Mouse (Mus musculus) G1E (cell line): ENCODE results near the gene Galntl5. TPM values are rescaled to one million over a fixed set of nuclear protein-coding genes. Genes with fewer than 3 reads are reported as not detected.
"Not testable (repeated sequence)": the region's sequence is repeated elsewhere in the genome, so short reads cannot be mapped to it uniquely, and the experiment has no call there.

Source experiments
- ATAC-seq: 2 replicates; pipeline ENCODE4 v1.8.0; 2016; ENCODE audit warnings: mild to moderate bottlenecking; ENCODE audit not compliant: insufficient number of reproducible peaks, poor library complexity, low FRiP score, severe bottlenecking; ENCODE audit errors: extremely low read depth
- DNase-seq: peaks from one replicate; pipeline ENCODE4 v3.0.0; 2012; ENCODE audit warnings: low spot score
- H3K27me3 ChIP-seq: 2 replicates; pipeline ENCODE4 v1.6.1; 2012; ENCODE audit warnings: mild to moderate bottlenecking, low read length, inconsistent platforms; ENCODE audit not compliant: insufficient read depth
- H3K36me3 ChIP-seq: replicated peaks from 2 replicates; pipeline ENCODE3; 2012; ENCODE audit warnings: mild to moderate bottlenecking, inconsistent platforms
- H3K4me1 ChIP-seq: 2 replicates; pipeline ENCODE4 v1.6.1; 2012; ENCODE audit warnings: low read depth, low read length, inconsistent platforms, mixed read lengths; ENCODE audit not compliant: insufficient read depth
- H3K4me3 ChIP-seq: 2 replicates; pipeline ENCODE4 v1.5.1; 2012; ENCODE audit warnings: low read depth, mild to moderate bottlenecking, inconsistent platforms, low read length, moderate library complexity, mixed read lengths
- H3K9me3 ChIP-seq: replicated peaks from 2 replicates; pipeline ENCODE4 v1.6.1; 2012; ENCODE audit warnings: inconsistent platforms
- CTCF ChIP-seq: IDR thresholded peaks from 2 replicates; pipeline ENCODE4 v1.5.1; 2012; ENCODE audit warnings: low read depth, low read length, inconsistent platforms, mixed read lengths
- GATA1 ChIP-seq: IDR thresholded peaks from 2 replicates; pipeline ENCODE4 v1.6.1; 2012; ENCODE audit warnings: borderline replicate concordance, low read length, inconsistent platforms, mixed read lengths
- GATA2 ChIP-seq: IDR thresholded peaks from 2 replicates; pipeline ENCODE4 v1.6.1; 2012; ENCODE audit warnings: low read depth, low read length, inconsistent platforms, borderline replicate concordance
- POLR2AphosphoS5 ChIP-seq: IDR thresholded peaks from 2 replicates; pipeline ENCODE4 v1.6.1; 2012; ENCODE audit warnings: low read depth, low read length, inconsistent platforms; ENCODE audit not compliant: insufficient replicate concordance
- TAL1 ChIP-seq: conservative IDR thresholded peaks from 2 replicates; pipeline ENCODE4 v1.6.1; 2012; ENCODE audit warnings: low read depth, low read length, inconsistent platforms, mixed read lengths
- polyA plus RNA-seq: library from polyadenylated mRNA; stranded (reverse); fragments of >175 nt; gene quantifications from 2 replicates; pipeline ENCODE4 v1.2.3, GENCODE M21; 2012
- total RNA-seq, 2 experiments: library from RNA; stranded (forward) in 1 of 2; stranded (reverse) in 1 of 2; fragments of 200-1000 nt in 1 of 2; fragments of >200 nt in 1 of 2; fragmentation: Nextera tagmentation in 1 of 2; gene quantifications; 2 replicates each; pipeline ENCODE4 v1.2.3; 2014 to 2017

Gene Galntl5
- total and polyA plus RNA-seq, 3 experiments, result not detected

DNA sequence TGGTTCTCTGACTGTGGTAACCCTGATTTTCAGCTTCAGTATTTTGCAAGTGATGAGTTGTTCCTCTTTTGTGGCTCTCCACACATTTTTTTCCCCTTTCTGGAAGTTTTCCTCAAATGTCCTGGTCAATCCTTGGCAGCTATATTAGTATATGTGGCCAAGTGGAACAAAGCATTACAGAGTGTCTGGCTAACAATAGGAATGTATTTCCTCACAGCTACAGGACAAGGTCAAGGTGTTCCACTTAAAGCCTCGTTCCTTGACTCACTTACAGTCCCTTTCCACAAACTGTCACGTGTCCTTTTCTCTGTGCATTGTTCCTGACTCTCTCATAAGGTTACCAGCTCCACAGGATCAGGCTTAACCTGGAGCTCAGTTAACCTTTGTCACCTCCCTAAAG is 3.3 kb downstream of the Galntl5 start:
- H3K4me3 ChIP-seq, result no peak overlapping the region
- ATAC-seq, result no peak
- no peaks in the 10 kb centered on the region for H3K27me3 ChIP-seq
- H3K9me3 ChIP-seq, result no peaks in the 10 kb centered on the region
- no peak for DNase-seq
- TF ChIP-seq TAL1 (no peak), POLR2AphosphoS5 (no peak), GATA1 (no peak), GATA2 (no peak), CTCF (no peak)
- H3K36me3 ChIP-seq, result no peaks in the 10 kb centered on the region
- H3K4me1 ChIP-seq, result no peaks in the 10 kb centered on the region

DNA sequence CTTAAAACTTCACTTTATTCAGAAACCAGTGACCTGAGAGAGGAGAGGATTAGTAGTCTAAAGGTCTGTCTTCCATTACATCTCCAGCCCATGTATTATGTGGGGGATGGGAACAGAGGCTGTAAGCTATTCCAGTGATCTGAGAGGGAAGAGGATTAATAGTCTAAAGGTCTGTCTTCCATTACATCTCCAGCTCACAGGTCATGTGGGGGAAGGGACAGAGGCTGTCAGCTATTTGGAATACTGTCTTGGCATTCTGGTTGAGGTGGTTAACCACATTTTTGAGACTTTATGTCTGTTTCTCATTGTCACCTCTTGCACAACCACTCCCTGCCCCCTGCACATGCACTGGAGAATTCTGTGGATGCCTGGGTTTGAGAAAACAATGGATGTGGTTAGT is 6.5 kb downstream of the Galntl5 start:
- TF ChIP-seq CTCF (no peak), GATA1 (no peak), GATA2 (no peak), POLR2AphosphoS5 (no peak), TAL1 (no peak)
- ATAC-seq, result no peak
- Histone ChIP-seq H3K9me3 (no peaks in the 10 kb centered on the region), H3K36me3 (no peaks in the 10 kb centered on the region), H3K27me3 (no peaks in the 10 kb centered on the region), H3K4me3 (no peak overlapping the region), H3K4me1 (no peaks in the 10 kb centered on the region)
- DNase-seq, result no peak

DNA sequence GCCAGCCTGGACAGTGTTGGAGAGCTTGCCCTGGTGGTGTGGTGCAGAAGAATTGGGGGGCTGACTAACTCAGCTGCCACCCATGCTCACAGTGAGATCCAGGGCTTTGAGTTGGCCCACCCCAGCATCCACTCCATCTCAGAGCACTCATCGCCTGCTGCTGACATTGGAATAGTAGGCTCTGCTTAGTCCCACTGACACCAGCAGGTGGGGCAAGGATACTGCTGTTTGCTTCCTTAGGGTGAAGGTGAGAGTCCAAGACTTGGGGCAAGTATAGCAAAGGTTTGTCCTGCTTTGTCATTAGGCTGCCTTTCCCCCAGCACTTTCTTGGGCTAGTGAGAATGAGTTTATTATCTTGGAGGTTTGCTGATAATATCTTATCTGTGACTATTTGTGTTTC is 7.5 kb downstream of the Galntl5 start:
- Histone ChIP-seq H3K9me3 (no peaks in the 10 kb centered on the region), H3K4me1 (no peaks in the 10 kb centered on the region), H3K4me3 (no peak overlapping the region), H3K27me3 (no peaks in the 10 kb centered on the region), H3K36me3 (no peaks in the 10 kb centered on the region)
- DNase-seq (no peak), ATAC-seq (no peak)
- TF ChIP-seq GATA1, result no peak
- TF ChIP-seq POLR2AphosphoS5, result no peak
- no peak for TF ChIP-seq TAL1
- TF ChIP-seq CTCF, result no peak
- no peak for TF ChIP-seq GATA2

DNA sequence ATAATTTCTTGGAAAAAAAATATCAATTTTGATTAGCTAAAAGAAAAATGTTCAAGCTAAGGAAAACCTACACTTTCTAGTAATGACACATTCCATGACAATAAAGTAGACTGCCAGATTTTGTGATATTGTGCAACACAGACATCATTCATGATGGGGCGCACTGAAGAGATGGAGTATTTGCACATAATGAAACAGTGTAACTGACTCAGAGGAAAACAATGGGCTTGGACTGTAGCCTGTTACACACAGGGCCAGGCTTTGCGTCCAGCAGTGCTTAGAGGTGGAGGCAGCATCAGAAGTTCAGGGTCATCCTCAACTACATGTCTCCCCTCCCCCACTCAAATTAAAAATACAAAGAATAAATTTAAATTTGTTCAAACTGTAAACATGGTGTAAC is 9.3 kb downstream of the Galntl5 start:
- no peak for DNase-seq

DNA sequence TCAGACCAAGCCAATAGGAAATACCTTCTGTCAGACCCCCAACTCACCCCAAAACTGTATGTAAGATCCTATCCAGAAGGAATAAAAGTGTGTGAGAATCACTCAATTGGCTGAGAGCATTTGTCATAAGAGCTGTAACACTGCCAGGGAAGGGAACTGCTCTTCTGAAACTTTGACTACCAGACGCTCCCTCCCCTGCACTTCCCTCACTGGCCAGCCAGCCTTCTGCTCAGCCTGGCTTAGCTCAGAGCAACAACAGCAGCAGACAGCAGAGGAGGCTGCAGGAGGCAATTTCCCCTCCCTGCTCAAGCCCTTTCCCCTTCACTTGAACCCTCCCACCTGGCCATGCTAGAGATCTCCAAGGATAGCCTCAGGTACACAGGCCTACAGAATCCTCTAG is 30.6 kb downstream of the Galntl5 start:
- no peak for ATAC-seq

More for the DNA sequence above, 9.3 kb downstream of the Galntl5 start:
- no peaks in the 10 kb centered on the region for H3K4me1 ChIP-seq
- no peak overlapping the region for H3K4me3 ChIP-seq
- ATAC-seq, result no peak
- TF ChIP-seq GATA1 (no peak), GATA2 (no peak), TAL1 (no peak), CTCF (no peak), POLR2AphosphoS5 (no peak)
- no peaks in the 10 kb centered on the region for H3K27me3 ChIP-seq
- H3K9me3 ChIP-seq, result no peaks in the 10 kb centered on the region
- no peaks in the 10 kb centered on the region for H3K36me3 ChIP-seq

DNA sequence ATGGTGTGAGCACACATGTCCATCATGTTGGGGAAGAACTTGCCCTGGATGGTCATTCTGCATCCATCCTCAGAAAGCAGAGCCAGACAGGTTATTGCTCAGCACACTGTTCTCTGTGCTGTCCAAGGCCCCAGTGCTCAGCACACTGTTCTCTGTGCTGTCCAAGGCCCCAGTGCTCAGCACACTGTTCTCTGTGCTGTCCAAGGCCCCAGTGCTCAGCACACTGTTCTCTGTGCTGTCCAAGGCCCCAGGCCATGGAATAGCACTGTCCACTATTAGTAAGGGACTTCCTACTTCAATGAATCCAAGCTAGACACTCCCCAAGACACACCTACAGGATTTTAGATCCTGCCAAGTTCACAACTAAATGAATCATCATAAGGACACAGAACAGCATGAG is 32.0 kb downstream of the Galntl5 start:
- not testable (repeated sequence) for H3K4me1 ChIP-seq, H3K9me3 ChIP-seq, H3K4me3 ChIP-seq, DNase-seq, H3K27me3 ChIP-seq, ATAC-seq, H3K36me3 ChIP-seq

More for the DNA sequence above, 30.6 kb downstream of the Galntl5 start:
- DNase-seq, result no peak
- TF ChIP-seq GATA2, result no peak
- no peak for TF ChIP-seq POLR2AphosphoS5
- Histone ChIP-seq H3K36me3 (no peaks in the 10 kb centered on the region), H3K4me3 (no peak overlapping the region), H3K4me1 (no peaks in the 10 kb centered on the region), H3K27me3 (peaks cover 5% of the 10 kb centered on the region; the same call in 1 of the 2 replicates), H3K9me3 (no peaks in the 10 kb centered on the region)

DNA sequence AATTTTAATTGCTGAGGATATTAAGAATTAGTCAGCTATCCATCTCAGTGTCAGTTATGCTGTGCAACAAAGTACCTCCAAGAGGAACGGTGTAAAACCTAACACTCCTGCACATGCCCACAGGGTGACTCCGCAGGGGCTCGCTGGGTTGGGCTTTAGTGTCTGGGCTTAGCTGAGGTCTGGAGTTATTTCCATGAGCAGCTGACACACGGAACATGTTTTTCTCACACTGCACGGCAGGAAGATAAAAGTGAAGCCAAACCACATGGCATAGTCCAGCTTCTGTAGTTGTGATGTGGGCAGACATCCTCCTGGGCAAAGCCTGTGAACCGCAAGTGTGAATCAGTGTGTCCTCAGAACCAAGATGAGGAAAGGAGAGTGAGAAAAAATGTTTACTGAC is 33.7 kb downstream of the Galntl5 start:
- DNase-seq (no peak), ATAC-seq (no peak)
- no peak for TF ChIP-seq POLR2AphosphoS5
- no peak for TF ChIP-seq GATA1
- TF ChIP-seq TAL1, result no peak
- no peak for TF ChIP-seq GATA2
- TF ChIP-seq CTCF, result no peak
- no peak overlapping the region for H3K4me3 ChIP-seq
- H3K27me3 ChIP-seq, result peaks cover 7% of the 10 kb centered on the region; the same call in 1 of the 2 replicates
- no peaks in the 10 kb centered on the region for H3K4me1 ChIP-seq
- H3K36me3 ChIP-seq, result no peaks in the 10 kb centered on the region
- H3K9me3 ChIP-seq, result no peaks in the 10 kb centered on the region

DNA sequence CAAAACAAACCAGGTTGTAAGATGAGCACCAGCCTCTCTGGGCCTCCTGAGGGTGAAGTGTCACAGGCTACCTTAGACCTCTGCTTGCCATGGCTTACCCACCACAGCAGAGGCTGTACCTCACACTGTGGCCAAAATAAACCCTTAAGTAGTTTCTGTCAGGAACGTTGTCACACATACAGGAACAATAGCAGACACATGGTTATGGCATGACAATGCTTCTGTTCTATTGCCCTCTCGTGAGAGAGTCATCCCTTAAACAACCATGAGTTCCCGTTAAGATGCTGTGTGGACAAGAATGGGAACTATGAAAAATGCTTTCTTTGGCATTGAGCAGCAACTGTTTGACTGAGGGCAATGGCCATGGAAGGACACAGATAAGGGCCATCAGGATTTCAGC is 40.3 kb downstream of the Galntl5 start, which contains the start of gene Galnt11:
Galnt11 (plus strand) TSS at position 301 of the 400 bp plus-strand sequence.
- no peaks in the 10 kb centered on the region for H3K4me1 ChIP-seq
- TF ChIP-seq POLR2AphosphoS5 (no peak), TAL1 (no peak), GATA2 (no peak), CTCF (no peak), GATA1 (no peak)
- no peak within 1 kb of the TSS for H3K4me3 ChIP-seq
- H3K9me3 ChIP-seq, result peaks cover 4% of the 10 kb centered on the region; the same call in 1 of the 2 replicates
- peaks cover 4% of the 10 kb centered on the region; the same call in 1 of the 2 replicates for H3K27me3 ChIP-seq
- ATAC-seq (no peak), DNase-seq (no peak)
- H3K36me3 ChIP-seq, result no peaks in the 10 kb centered on the region
